Mouse (Mus musculus) stomach, postnatal 0 days (tissue): Measurements from ENCODE around the gene Gm44805. TPM values are rescaled to one million over a fixed set of nuclear protein-coding genes. Genes with fewer than 3 reads are reported as not detected.

Source experiments
- ATAC-seq: fragments of 200-750 bp; cut with Nextera tagmentation; 2 replicates; pipeline ENCODE4 v1.8.0; 2017; ENCODE audit not compliant: low FRiP score, low TSS enrichment
- DNase-seq: peaks from one replicate; pipeline ENCODE4 v3.0.0-alpha.2; 2016; ENCODE audit warnings: low spot score
- H3K27ac ChIP-seq: fragments of 300-500 bp; sonication (generic); replicated peaks from 2 replicates; pipeline ENCODE4 v1.5.1; 2014; ENCODE audit warnings: mild to moderate bottlenecking, control low read depth
- H3K27me3 ChIP-seq: fragments of 300-500 bp; sonication (generic); 2 replicates; pipeline ENCODE4 v1.6.1; 2014; ENCODE audit warnings: low read length; ENCODE audit not compliant: control insufficient read depth, insufficient read depth
- H3K36me3 ChIP-seq: fragments of 300-500 bp; sonication (generic); 2 replicates; pipeline ENCODE4 v1.6.1; 2014; ENCODE audit warnings: low read length, mixed read lengths; ENCODE audit not compliant: control insufficient read depth, insufficient read depth
- H3K4me1 ChIP-seq: fragments of 300-500 bp; sonication (generic); replicated peaks from 2 replicates; pipeline ENCODE4 v1.6.1; 2014; ENCODE audit warnings: antibody characterized with exemption; ENCODE audit not compliant: control insufficient read depth, insufficient read depth
- H3K4me2 ChIP-seq: fragments of 300-500 bp; sonication (generic); replicated peaks from 2 replicates; pipeline ENCODE4 v1.6.1; 2014; ENCODE audit warnings: low read depth, mild to moderate bottlenecking, control low read depth, moderate library complexity
- H3K4me3 ChIP-seq: fragments of 300-500 bp; sonication (generic); 2 replicates; pipeline ENCODE4 v1.5.1; 2014; ENCODE audit warnings: low read depth, low read length, control low read depth
- H3K9ac ChIP-seq: fragments of 300-500 bp; sonication (generic); 2 replicates; pipeline ENCODE4 v1.6.1; 2014; ENCODE audit warnings: mild to moderate bottlenecking, low read length, control low read depth, mixed read lengths
- H3K9me3 ChIP-seq: fragments of 300-500 bp; sonication (generic); 2 replicates; pipeline ENCODE4 v1.6.1; 2016; ENCODE audit warnings: low read length; ENCODE audit not compliant: control insufficient read depth
- CTCF ChIP-seq: IDR thresholded peaks from 2 replicates; pipeline ENCODE4 v1.5.1; 2016; ENCODE audit warnings: antibody characterized with exemption, low read depth, mild to moderate bottlenecking, moderate library complexity
- EP300 ChIP-seq: optimal IDR thresholded peaks from 2 replicates; pipeline ENCODE3; 2016; ENCODE audit warnings: antibody characterized with exemption
- WGBS: fragments of 180-500 bp; shearing (Covaris S2); extraction: QIAGEN DNeasy Blood & Tissue Kit; methylation state at CpG from one replicate; pipeline ENCODE4 v1.1.7; 2014; 5-methylcytosine and 5-hydroxymethylcytosine counted together
- polyA plus RNA-seq: library from polyadenylated mRNA; unstranded; fragments of >200 nt; fragmentation: Nextera tagmentation; extraction: Ambion mirVana; gene quantifications from 2 replicates; pipeline ENCODE4 v1.2.1, GENCODE M21; 2015

Gm44805 gene
- polyA plus RNA-seq, 1 experiment from 2014 or later = not detected

GRCm38 (mm10) chr7:19686521-19686920, 5.3 kb upstream of the Gm44805 start:
- no peaks in the 10 kb centered on the region for H3K9me3 ChIP-seq
- no peaks in the 10 kb centered on the region for H3K27me3 ChIP-seq
- 75% methylated on average over 6 of the region's 6 CpGs for WGBS
- DNase-seq (no peak), ATAC-seq (0 out of 2 replicates have a peak, but pooled peaks have one; percentile 34)
- no peaks in the 10 kb centered on the region for H3K36me3 ChIP-seq
- no peak overlapping the region for H3K27ac ChIP-seq
- H3K4me3 ChIP-seq = no peak overlapping the region
- H3K4me2 ChIP-seq = no peak overlapping the region
- H3K4me1 ChIP-seq = no peaks in the 10 kb centered on the region
- no peak overlapping the region for H3K9ac ChIP-seq
- TF ChIP-seq CTCF (no peak), EP300 (no peak)

DNA sequence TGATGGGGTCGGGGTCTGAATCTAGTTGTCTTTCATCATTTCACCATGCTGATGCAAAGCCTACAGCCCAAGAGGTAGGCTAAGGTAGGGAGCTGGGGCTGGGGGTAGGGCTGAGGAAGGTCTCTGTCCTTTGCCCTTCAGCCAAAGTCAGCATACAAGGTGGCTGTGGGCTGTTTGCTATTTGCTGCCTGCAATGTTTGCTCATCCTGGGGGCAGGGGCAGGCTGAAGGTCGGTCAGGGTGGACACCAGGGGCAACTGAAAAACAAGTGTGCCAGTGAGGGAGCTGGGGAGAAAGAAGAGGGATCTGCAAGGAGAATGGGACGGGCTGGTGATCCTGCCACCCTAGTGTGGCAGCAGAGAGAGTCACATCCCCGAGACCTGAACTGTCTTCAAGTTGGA, 4.2 kb upstream of the Gm44805 start:
- H3K4me1 ChIP-seq = no peaks in the 10 kb centered on the region
- H3K9me3 ChIP-seq = no peaks in the 10 kb centered on the region
- no peaks in the 10 kb centered on the region for H3K27me3 ChIP-seq
- H3K27ac ChIP-seq = no peak overlapping the region
- H3K4me3 ChIP-seq = no peak overlapping the region
- no peak for ATAC-seq
- 52% methylated on average over 4 of the region's 4 CpGs for WGBS
- no peaks in the 10 kb centered on the region for H3K36me3 ChIP-seq
- TF ChIP-seq EP300 = no peak
- no peak for TF ChIP-seq CTCF
- no peak overlapping the region for H3K4me2 ChIP-seq
- no peak for DNase-seq
- H3K9ac ChIP-seq = no peak overlapping the region

DNA sequence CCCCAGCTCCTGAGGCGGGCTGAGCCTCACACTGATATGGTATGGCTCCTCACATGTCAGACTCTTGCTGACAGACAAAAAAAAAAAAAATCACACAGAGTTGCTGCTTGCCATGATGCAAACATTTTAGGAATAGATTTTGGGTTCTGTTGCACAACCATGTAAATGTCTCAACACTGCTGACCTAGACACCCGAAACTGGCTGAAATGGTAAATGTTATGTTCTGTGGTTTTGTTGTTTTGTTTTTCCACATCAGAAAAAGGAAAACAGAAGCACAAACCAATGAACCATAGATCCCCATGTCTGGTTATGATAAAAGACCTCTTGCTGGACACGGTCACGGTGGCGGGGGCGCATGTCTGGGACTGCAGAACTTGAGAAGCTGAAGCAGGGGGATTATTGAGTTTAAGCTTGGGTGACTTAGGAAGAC, 2.6 kb upstream of the Gm44805 start:
- Histone ChIP-seq H3K4me1 (no peaks in the 10 kb centered on the region), H3K27ac (no peak overlapping the region), H3K9ac (no peak overlapping the region), H3K9me3 (no peaks in the 10 kb centered on the region), H3K27me3 (no peaks in the 10 kb centered on the region), H3K4me2 (no peak overlapping the region), H3K4me3 (no peak overlapping the region), H3K36me3 (no peaks in the 10 kb centered on the region)
- WGBS = 84% methylated on average over 6 of the region's 6 CpGs
- ATAC-seq (no peak), DNase-seq (no peak)
- TF ChIP-seq CTCF = no peak
- no peak for TF ChIP-seq EP300

DNA sequence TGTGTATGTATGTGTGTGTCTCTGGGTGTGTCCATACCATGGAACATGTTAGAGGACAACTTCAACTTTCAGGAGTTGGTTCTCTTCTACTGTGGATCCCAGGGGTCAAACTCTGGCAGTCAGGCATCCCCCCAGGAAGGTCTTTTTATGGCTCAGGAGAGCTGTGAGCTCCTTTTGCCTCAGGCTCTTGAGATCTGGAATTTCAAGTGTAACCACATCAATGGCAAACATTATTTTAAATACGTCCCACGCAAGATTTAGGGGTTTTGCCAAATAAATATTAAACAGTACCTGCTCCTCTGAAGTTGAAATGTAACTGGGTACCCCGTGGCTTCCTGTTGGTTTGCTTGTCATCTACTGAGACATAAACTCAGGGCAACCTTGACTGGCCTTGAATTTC, 1.8 kb upstream of the Gm44805 start:
- H3K9me3 ChIP-seq = no peaks in the 10 kb centered on the region
- DNase-seq (no peak), ATAC-seq (no peak)
- H3K4me2 ChIP-seq = no peak overlapping the region
- no peak for TF ChIP-seq EP300
- no peak for TF ChIP-seq CTCF
- no peaks in the 10 kb centered on the region for H3K4me1 ChIP-seq
- H3K27ac ChIP-seq = no peak overlapping the region
- H3K4me3 ChIP-seq = no peak overlapping the region
- H3K36me3 ChIP-seq = no peaks in the 10 kb centered on the region
- H3K9ac ChIP-seq = no peak overlapping the region
- 55% methylated on average over 3 of the region's 3 CpGs for WGBS
- no peaks in the 10 kb centered on the region for H3K27me3 ChIP-seq

- ATAC-seq (no peak), DNase-seq (no peak)
- Histone ChIP-seq H3K4me3 (no peak overlapping the region), H3K9ac (no peak overlapping the region), H3K4me2 (no peak overlapping the region), H3K9me3 (no peaks in the 10 kb centered on the region; the same call in 1 of the 2 replicates), H3K36me3 (no peaks in the 10 kb centered on the region), H3K27ac (no peak overlapping the region), H3K27me3 (no peaks in the 10 kb centered on the region), H3K4me1 (no peaks in the 10 kb centered on the region)
- 75% methylated on average over 2 of the region's 2 CpGs for WGBS
- TF ChIP-seq CTCF (no peak), EP300 (no peak)
These were observed 521 bp downstream of the Gm44805 start for GRCm38 (mm10) chr7:19680702-19681101.

DNA sequence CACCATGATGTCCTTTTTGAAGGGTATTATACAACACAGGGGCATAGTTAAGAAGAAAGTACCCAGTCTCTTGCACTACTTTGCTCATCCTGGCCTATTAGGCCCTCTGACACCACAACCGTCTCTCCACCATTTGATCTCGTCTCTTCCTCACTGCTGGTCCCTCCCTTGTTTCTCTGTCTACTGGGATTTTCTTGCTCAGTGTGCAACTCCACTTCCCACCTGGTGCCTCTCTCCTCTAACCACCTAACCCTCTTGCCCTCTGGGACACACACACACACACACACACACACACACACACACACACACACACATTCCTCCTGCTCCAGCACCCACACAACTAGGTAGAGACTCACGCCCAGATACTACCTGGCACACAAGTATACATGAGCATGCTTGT, 2.3 kb downstream of the Gm44805 start:
- TF ChIP-seq EP300 = no peak
- TF ChIP-seq CTCF = no peak
- no peaks in the 10 kb centered on the region for H3K27me3 ChIP-seq
- no peaks in the 10 kb centered on the region; the same call in 1 of the 2 replicates for H3K9me3 ChIP-seq
- no peak overlapping the region for H3K9ac ChIP-seq
- DNase-seq = no peak
- no peaks in the 10 kb centered on the region for H3K36me3 ChIP-seq
- no peak for ATAC-seq
- 87% methylated on average over 3 of the region's 3 CpGs for WGBS
- H3K4me3 ChIP-seq = no peak overlapping the region
- no peak overlapping the region for H3K27ac ChIP-seq
- H3K4me2 ChIP-seq = no peak overlapping the region
- H3K4me1 ChIP-seq = no peaks in the 10 kb centered on the region
